Mouse (Mus musculus): Measurements from ENCODE around the gene Zcchc10. TPM values are rescaled to one million over a fixed set of nuclear protein-coding genes. Genes with fewer than 3 reads are reported as not detected.
"Not testable (repeated sequence)": the region's sequence is repeated elsewhere in the genome, so short reads cannot be mapped to it uniquely, and the experiment has no call there.

Gene Zcchc10
- polyA plus RNA-seq (2015; fragmentation: Nextera tagmentation; extraction: Ambion mirVana) = 12.8 and 16.7 TPM in 2 replicates

GRCm38 (mm10) chr11:53324512-53324968 lies at the start of gene Zcchc10:
Gene Zcchc10, plus strand, starts transcription at chr11:53324679.
- ATAC-seq (replicated peaks; ENCODE audit: extremely low read depth, insufficient read depth, low FRiP score) = peak; percentile 93
- H3K27ac ChIP-seq (ENCODE audit: low read length) = peak within 1 kb of the TSS; percentile 33; the same call in 1 of the 2 replicates
- H3K36me3 ChIP-seq (ENCODE audit: control insufficient read depth, insufficient read depth) = peaks cover 9% of the 10 kb centered on the region
- H3K4me3 ChIP-seq (ENCODE audit: low read length) = peak within 1 kb of the TSS; percentile 80
- H3K9ac ChIP-seq (ENCODE audit: low read length) = peak within 1 kb of the TSS; percentile 77
- no peaks in the 10 kb centered on the region for H3K9me3 ChIP-seq (replicated peaks; ENCODE audit: control insufficient read depth, low read length)
- H3K4me1 ChIP-seq (ENCODE audit: control insufficient read depth, insufficient read depth, low read length) = peaks cover 4% of the 10 kb centered on the region
- no peaks in the 10 kb centered on the region for H3K27me3 ChIP-seq (ENCODE audit: control insufficient read depth, insufficient read depth, low read length)
- WGBS = 0% methylated on average over 21 of the region's 21 CpGs
- H3K4me2 ChIP-seq (ENCODE audit: low read depth, low read length) = peak within 1 kb of the TSS; percentile 82

- Histone ChIP-seq H3K36me3 (ENCODE audit: control insufficient read depth, insufficient read depth) (peaks cover 36% of the 10 kb centered on the region), H3K4me2 (ENCODE audit: low read depth, low read length) (no peak overlapping the region), H3K9ac (ENCODE audit: low read length) (no peak overlapping the region), H3K9me3 (replicated peaks; ENCODE audit: control insufficient read depth, low read length) (no peaks in the 10 kb centered on the region), H3K4me1 (ENCODE audit: control insufficient read depth, insufficient read depth, low read length) (peaks cover 18% of the 10 kb centered on the region), H3K4me3 (ENCODE audit: low read length) (no peak overlapping the region), H3K27ac (ENCODE audit: low read length) (no peak overlapping the region), H3K27me3 (ENCODE audit: control insufficient read depth, insufficient read depth, low read length) (no peaks in the 10 kb centered on the region)
- WGBS = 79% methylated on average over 3 of the region's 3 CpGs
- ATAC-seq (replicated peaks; ENCODE audit: extremely low read depth, insufficient read depth, low FRiP score) = no peak
Observed at GRCm38 (mm10) chr11:53275358-53275757, 49.1 kb upstream of the Zcchc10 start.

GRCm38 (mm10) chr11:53278411-53278810 lies 46.1 kb upstream of the Zcchc10 start:
- H3K27ac ChIP-seq (ENCODE audit: low read length) = no peak overlapping the region
- no peak overlapping the region for H3K4me2 ChIP-seq (ENCODE audit: low read depth, low read length)
- no peak for ATAC-seq (replicated peaks; ENCODE audit: extremely low read depth, insufficient read depth, low FRiP score)
- H3K4me3 ChIP-seq (ENCODE audit: low read length) = no peak overlapping the region
- peaks cover 24% of the 10 kb centered on the region for H3K36me3 ChIP-seq (ENCODE audit: control insufficient read depth, insufficient read depth)
- no peaks in the 10 kb centered on the region for H3K27me3 ChIP-seq (ENCODE audit: control insufficient read depth, insufficient read depth, low read length)
- no peaks in the 10 kb centered on the region for H3K9me3 ChIP-seq (replicated peaks; ENCODE audit: control insufficient read depth, low read length)
- H3K9ac ChIP-seq (ENCODE audit: low read length) = no peak overlapping the region
- 62% methylated on average over 4 of the region's 4 CpGs for WGBS
- peaks cover 15% of the 10 kb centered on the region for H3K4me1 ChIP-seq (ENCODE audit: control insufficient read depth, insufficient read depth, low read length)

GRCm38 (mm10) chr11:53285885-53286284 lies 38.6 kb upstream of the Zcchc10 start:
- Histone ChIP-seq H3K4me3 (ENCODE audit: low read length) (no peak overlapping the region), H3K9ac (ENCODE audit: low read length) (no peak overlapping the region), H3K36me3 (ENCODE audit: control insufficient read depth, insufficient read depth) (peaks cover 71% of the 10 kb centered on the region), H3K4me2 (ENCODE audit: low read depth, low read length) (no peak overlapping the region), H3K4me1 (ENCODE audit: control insufficient read depth, insufficient read depth, low read length) (peaks cover 2% of the 10 kb centered on the region; the same call in 1 of the 2 replicates), H3K27ac (ENCODE audit: low read length) (no peak overlapping the region), H3K9me3 (replicated peaks; ENCODE audit: control insufficient read depth, low read length) (no peaks in the 10 kb centered on the region), H3K27me3 (ENCODE audit: control insufficient read depth, insufficient read depth, low read length) (no peaks in the 10 kb centered on the region)
- WGBS = 79% methylated on average over 6 of the region's 6 CpGs
- no peak for ATAC-seq (replicated peaks; ENCODE audit: extremely low read depth, insufficient read depth, low FRiP score)

GRCm38 (mm10) chr11:53290187-53290586 lies 34.3 kb upstream of the Zcchc10 start:
- not testable (repeated sequence) for H3K9ac ChIP-seq (ENCODE audit: low read length); H3K4me2 ChIP-seq (ENCODE audit: low read depth, low read length); ATAC-seq (replicated peaks; ENCODE audit: extremely low read depth, insufficient read depth, low FRiP score); H3K27ac ChIP-seq (ENCODE audit: low read length); H3K4me3 ChIP-seq (ENCODE audit: low read length); H3K9me3 ChIP-seq (replicated peaks; ENCODE audit: control insufficient read depth, low read length); H3K4me1 ChIP-seq (ENCODE audit: control insufficient read depth, insufficient read depth, low read length); H3K27me3 ChIP-seq (ENCODE audit: control insufficient read depth, insufficient read depth, low read length)
- WGBS = 85% methylated on average over 2 of the region's 2 CpGs
- peaks cover 59% of the 10 kb centered on the region for H3K36me3 ChIP-seq (ENCODE audit: control insufficient read depth, insufficient read depth)

GRCm38 (mm10) chr11:53290871-53291270 lies 33.6 kb upstream of the Zcchc10 start:
- ATAC-seq (replicated peaks; ENCODE audit: extremely low read depth, insufficient read depth, low FRiP score) = no peak
- Histone ChIP-seq H3K4me3 (ENCODE audit: low read length) (no peak overlapping the region), H3K27me3 (ENCODE audit: control insufficient read depth, insufficient read depth, low read length) (no peaks in the 10 kb centered on the region), H3K9ac (ENCODE audit: low read length) (no peak overlapping the region), H3K4me1 (ENCODE audit: control insufficient read depth, insufficient read depth, low read length) (peaks cover 8% of the 10 kb centered on the region), H3K36me3 (ENCODE audit: control insufficient read depth, insufficient read depth) (peaks cover 54% of the 10 kb centered on the region), H3K4me2 (ENCODE audit: low read depth, low read length) (no peak overlapping the region), H3K9me3 (replicated peaks; ENCODE audit: control insufficient read depth, low read length) (no peaks in the 10 kb centered on the region), H3K27ac (ENCODE audit: low read length) (no peak overlapping the region)
- 91% methylated on average over 11 of the region's 11 CpGs for WGBS

GRCm38 (mm10) chr11:53294441-53294840 lies 30.0 kb upstream of the Zcchc10 start:
- H3K4me2 ChIP-seq (ENCODE audit: low read depth, low read length) = no peak overlapping the region

GRCm38 (mm10) chr11:53296880-53297279 lies 27.6 kb upstream of the Zcchc10 start:
- Histone ChIP-seq H3K4me1 (ENCODE audit: control insufficient read depth, insufficient read depth, low read length) (peaks cover 36% of the 10 kb centered on the region), H3K36me3 (ENCODE audit: control insufficient read depth, insufficient read depth) (peaks cover 7% of the 10 kb centered on the region), H3K9me3 (replicated peaks; ENCODE audit: control insufficient read depth, low read length) (no peaks in the 10 kb centered on the region), H3K27me3 (ENCODE audit: control insufficient read depth, insufficient read depth, low read length) (no peaks in the 10 kb centered on the region), H3K4me2 (ENCODE audit: low read depth, low read length) (no peak overlapping the region), H3K4me3 (ENCODE audit: low read length) (no peak overlapping the region), H3K9ac (ENCODE audit: low read length) (no peak overlapping the region), H3K27ac (ENCODE audit: low read length) (no peak overlapping the region)
- WGBS = 65% methylated on average over 4 of the region's 4 CpGs
- no peak for ATAC-seq (replicated peaks; ENCODE audit: extremely low read depth, insufficient read depth, low FRiP score)

More at GRCm38 (mm10) chr11:53294441-53294840, 30.0 kb upstream of the Zcchc10 start:
- H3K27me3 ChIP-seq (ENCODE audit: control insufficient read depth, insufficient read depth, low read length) = no peaks in the 10 kb centered on the region
- H3K36me3 ChIP-seq (ENCODE audit: control insufficient read depth, insufficient read depth) = peaks cover 19% of the 10 kb centered on the region
- 69% methylated on average over 5 of the region's 5 CpGs for WGBS
- no peak for ATAC-seq (replicated peaks; ENCODE audit: extremely low read depth, insufficient read depth, low FRiP score)
- H3K9ac ChIP-seq (ENCODE audit: low read length) = no peak overlapping the region
- H3K9me3 ChIP-seq (replicated peaks; ENCODE audit: control insufficient read depth, low read length) = no peaks in the 10 kb centered on the region
- no peak overlapping the region for H3K27ac ChIP-seq (ENCODE audit: low read length)
- H3K4me3 ChIP-seq (ENCODE audit: low read length) = no peak overlapping the region
- H3K4me1 ChIP-seq (ENCODE audit: control insufficient read depth, insufficient read depth, low read length) = peaks cover 30% of the 10 kb centered on the region

GRCm38 (mm10) chr11:53297947-53298860 lies 26.3 kb upstream of the Zcchc10 start:
- H3K36me3 ChIP-seq (ENCODE audit: control insufficient read depth, insufficient read depth) = peaks cover 3% of the 10 kb centered on the region; the same call in 1 of the 2 replicates
- peaks cover 36% of the 10 kb centered on the region for H3K4me1 ChIP-seq (ENCODE audit: control insufficient read depth, insufficient read depth, low read length)
- 81% methylated on average over 7 of the region's 7 CpGs for WGBS
- peak overlapping the region; percentile 100; the same call in 1 of the 2 replicates for H3K4me3 ChIP-seq (ENCODE audit: low read length)
- no peak overlapping the region for H3K27ac ChIP-seq (ENCODE audit: low read length)
- no peak for ATAC-seq (replicated peaks; ENCODE audit: extremely low read depth, insufficient read depth, low FRiP score)
- H3K9ac ChIP-seq (ENCODE audit: low read length) = peak overlapping the region; percentile 29
- no peaks in the 10 kb centered on the region for H3K9me3 ChIP-seq (replicated peaks; ENCODE audit: control insufficient read depth, low read length)
- H3K27me3 ChIP-seq (ENCODE audit: control insufficient read depth, insufficient read depth, low read length) = no peaks in the 10 kb centered on the region
- H3K4me2 ChIP-seq (ENCODE audit: low read depth, low read length) = peak overlapping the region; percentile 86
